Mouse (Mus musculus): ENCODE measurements at regions not wholly inside any gene's neighbourhood (a gene's known extent, or its start where the extent isn't known, plus 50 kb on each side); places are given as distances from the start of the nearest gene placed in this dataset.

GRCm38 (mm10) chr2:173970789-173971188 is 105.3 kb upstream of the Stx16 start:
- peaks cover 19% of the 10 kb centered on the region for H3K9me3 ChIP-seq (replicated peaks; ENCODE audit: low read length)
- no peaks in the 10 kb centered on the region for H3K4me1 ChIP-seq (ENCODE audit: control insufficient read depth in 1 of 2, insufficient read depth in 2 of 2)
- H3K4me3 ChIP-seq (replicated peaks in 1 of 3; ENCODE audit: low read depth in 2 of 3, low read length in 2 of 3, poor library complexity in 1 of 3) = no peak overlapping the region
- TF ChIP-seq SIN3A (IDR thresholded peaks at IDR 0.05; ENCODE audit: low read length) (no peak), IRF4 (IDR thresholded peaks at IDR 0.05; ENCODE audit: low read depth, low read length) (no peak), BHLHE40 (IDR thresholded peaks at IDR 0.05; ENCODE audit: low read depth, low read length) (no peak), JUN (IDR thresholded peaks at IDR 0.05; ENCODE audit: insufficient read depth, low read depth, low read length) (no peak), MYC (IDR thresholded peaks at IDR 0.05; ENCODE audit: low read depth, low read length) (no peak), EP300 (IDR thresholded peaks at IDR 0.05; ENCODE audit: low read length) (no peak), CTCF (conservative IDR thresholded peaks at IDR 0.05 in 1 of 2, IDR thresholded peaks at IDR 0.05 in 1 of 2; ENCODE audit: low read depth in 2 of 2, low read length in 2 of 2) (no peak)
- peaks cover 64% of the 10 kb centered on the region for H3K27me3 ChIP-seq (replicated peaks)
- DNase-seq (ENCODE audit: extremely low read depth) = no peak
- H3K27ac ChIP-seq (ENCODE audit: insufficient read depth, low read depth) = no peak overlapping the region
- H3K4me2 ChIP-seq (ENCODE audit: insufficient read depth, low read depth, poor library complexity, severe bottlenecking) = no peak overlapping the region
- in situ Hi-C loops (cut with MboI; ENCODE audit: low pct_ligation_motif_present, low pct_unique_long_range_greater_than_20kb, low sequenced_read_pairs) (no loop called here), dilution Hi-C loops (cut with MboI; ENCODE audit: extremely low pct_ligation_motif_present, extremely low pct_unique_long_range_greater_than_20kb, low sequenced_read_pairs) (no loop called here)
- no peaks in the 10 kb centered on the region for H3K36me3 ChIP-seq (replicated peaks in 1 of 2; ENCODE audit: control insufficient read depth in 1 of 2, insufficient read depth in 1 of 2, low read length in 1 of 2)
- H3K9ac ChIP-seq (ENCODE audit: insufficient read depth, low read depth) = no peak overlapping the region
- H3K79me2 ChIP-seq (replicated peaks; ENCODE audit: control insufficient read depth, extremely low read depth, insufficient read depth, poor library complexity, severe bottlenecking) = no peaks in the 10 kb centered on the region

DNA sequence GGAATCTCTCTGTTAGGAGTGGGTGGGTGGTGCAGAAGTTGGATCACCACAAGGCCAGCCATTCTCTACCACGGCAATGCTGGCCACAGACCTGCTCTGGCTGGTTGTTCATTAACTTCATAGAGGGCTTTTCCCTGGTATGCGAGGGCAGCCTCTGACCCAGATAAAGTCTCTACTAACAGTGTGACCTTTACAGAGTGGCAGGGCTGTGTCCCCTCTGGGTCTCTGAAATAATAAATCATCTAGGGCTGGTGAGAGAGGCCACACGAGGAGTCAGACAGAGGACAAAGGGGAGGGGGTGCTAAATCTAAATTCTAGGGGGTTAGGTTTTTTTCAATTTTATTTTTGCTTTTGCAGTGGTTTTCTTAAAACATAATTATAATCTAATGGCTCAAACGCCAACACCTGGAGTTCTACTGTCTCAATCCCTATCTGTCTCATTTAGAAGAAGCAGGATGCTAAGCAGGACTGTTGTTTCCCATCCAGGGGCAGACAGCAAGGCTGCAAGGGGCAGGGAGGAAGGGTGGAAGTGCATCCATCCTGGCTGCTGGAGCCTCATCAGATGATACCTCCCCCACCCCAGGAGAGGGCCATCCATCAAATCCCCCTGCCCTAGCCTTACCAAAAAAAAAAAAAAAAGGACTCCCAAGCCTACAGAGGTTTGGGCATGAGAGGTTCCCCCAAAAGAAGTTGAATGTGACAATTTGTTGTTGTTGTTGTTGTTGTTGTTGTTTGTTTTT is 99.6 kb upstream of the Stx16 start:
- no peak overlapping the region for H3K4me2 ChIP-seq (ENCODE audit: insufficient read depth, low read depth, poor library complexity, severe bottlenecking)
- no peaks in the 10 kb centered on the region for H3K36me3 ChIP-seq (replicated peaks in 1 of 2; ENCODE audit: control insufficient read depth in 1 of 2, insufficient read depth in 1 of 2, low read length in 1 of 2)
- peaks cover 74% of the 10 kb centered on the region for H3K27me3 ChIP-seq (replicated peaks)
- H3K79me2 ChIP-seq (replicated peaks; ENCODE audit: control insufficient read depth, extremely low read depth, insufficient read depth, poor library complexity, severe bottlenecking) = no peaks in the 10 kb centered on the region
- dilution Hi-C loops (cut with MboI; ENCODE audit: extremely low pct_ligation_motif_present, extremely low pct_unique_long_range_greater_than_20kb, low sequenced_read_pairs) (no loop called here), in situ Hi-C loops (cut with MboI; ENCODE audit: low pct_ligation_motif_present, low pct_unique_long_range_greater_than_20kb, low sequenced_read_pairs) (no loop called here)
- no peak for DNase-seq (ENCODE audit: extremely low read depth)
- no peak overlapping the region for H3K4me3 ChIP-seq (replicated peaks in 1 of 3; ENCODE audit: low read depth in 2 of 3, low read length in 2 of 3, poor library complexity in 1 of 3)
- no peaks in the 10 kb centered on the region for H3K4me1 ChIP-seq (ENCODE audit: control insufficient read depth in 1 of 2, insufficient read depth in 2 of 2)
- H3K9ac ChIP-seq (ENCODE audit: insufficient read depth, low read depth) = no peak overlapping the region
- peaks cover 14% of the 10 kb centered on the region for H3K9me3 ChIP-seq (replicated peaks; ENCODE audit: low read length)
- H3K27ac ChIP-seq (ENCODE audit: insufficient read depth, low read depth) = no peak overlapping the region
- TF ChIP-seq BHLHE40 (IDR thresholded peaks at IDR 0.05; ENCODE audit: low read depth, low read length) (no peak), UBTF (IDR thresholded peaks at IDR 0.05; ENCODE audit: low read depth, low read length) (no peak), ZNF384 (IDR thresholded peaks at IDR 0.05; ENCODE audit: low read depth, low read length) (no peak), POLR2A (IDR thresholded peaks at IDR 0.05; ENCODE audit: low read depth, low read length) (no peak)

GRCm38 (mm10) chr2:173977236-173978053 is 98.7 kb upstream of the Stx16 start:
- H3K4me2 ChIP-seq (ENCODE audit: insufficient read depth, low read depth, poor library complexity, severe bottlenecking) = no peak overlapping the region
- no peak overlapping the region for H3K27ac ChIP-seq (ENCODE audit: insufficient read depth, low read depth)
- no peaks in the 10 kb centered on the region for H3K36me3 ChIP-seq (replicated peaks in 1 of 2; ENCODE audit: control insufficient read depth in 1 of 2, insufficient read depth in 1 of 2, low read length in 1 of 2)
- DNase-seq (ENCODE audit: extremely low read depth) = no peak
- H3K79me2 ChIP-seq (replicated peaks; ENCODE audit: control insufficient read depth, extremely low read depth, insufficient read depth, poor library complexity, severe bottlenecking) = no peaks in the 10 kb centered on the region
- peaks cover 75% of the 10 kb centered on the region for H3K27me3 ChIP-seq (replicated peaks)
- H3K4me1 ChIP-seq (ENCODE audit: control insufficient read depth in 1 of 2, insufficient read depth in 2 of 2) = no peaks in the 10 kb centered on the region
- in situ Hi-C loops (cut with MboI; ENCODE audit: low pct_ligation_motif_present, low pct_unique_long_range_greater_than_20kb, low sequenced_read_pairs) = no loop called here
- TF ChIP-seq HCFC1 (IDR thresholded peaks at IDR 0.05; ENCODE audit: low read depth, low read length) (no peak), BHLHE40 (IDR thresholded peaks at IDR 0.05; ENCODE audit: low read depth, low read length) (no peak), MEF2A (IDR thresholded peaks at IDR 0.05; ENCODE audit: borderline replicate concordance, low read depth, low read length) (no peak), USF1 (IDR thresholded peaks at IDR 0.05; ENCODE audit: low read depth, low read length) (no peak), MYC (IDR thresholded peaks at IDR 0.05; ENCODE audit: low read depth, low read length) (no peak), MAFK (IDR thresholded peaks at IDR 0.05; ENCODE audit: insufficient replicate concordance, low read length) (no peak), ZC3H11A (IDR thresholded peaks at IDR 0.05; ENCODE audit: low read depth, low read length) (no peak), IRF4 (IDR thresholded peaks at IDR 0.05; ENCODE audit: low read depth, low read length) (no peak), SIN3A (IDR thresholded peaks at IDR 0.05; ENCODE audit: low read length) (no peak), NRF1 (IDR thresholded peaks at IDR 0.05; ENCODE audit: low read depth, low read length) (no peak)
- H3K9ac ChIP-seq (ENCODE audit: insufficient read depth, low read depth) = no peak overlapping the region
- peaks cover 14% of the 10 kb centered on the region for H3K9me3 ChIP-seq (replicated peaks; ENCODE audit: low read length)
- H3K4me3 ChIP-seq (replicated peaks in 1 of 3; ENCODE audit: low read depth in 2 of 3, low read length in 2 of 3, poor library complexity in 1 of 3) = no peak overlapping the region
- dilution Hi-C loops (cut with MboI; ENCODE audit: extremely low pct_ligation_motif_present, extremely low pct_unique_long_range_greater_than_20kb, low sequenced_read_pairs) = no loop called here

Data from CH12.LX (cell line).